Mouse (Mus musculus) CD4-positive helper T cell, adult 2 months (primary cell): ENCODE measurements around the gene Sh3rf3.
"Not testable (repeated sequence)": the region's sequence is repeated elsewhere in the genome, so short reads cannot be mapped to it uniquely, and the experiment has no call there.

Experiments used
- DNase-seq: peaks from one replicate; pipeline ENCODE4 v3.0.0-alpha.2; 2012; ENCODE audit warnings: low read depth, missing footprints, low spot score

Gene Sh3rf3

GRCm38 (mm10) chr10:58981674-58982329 lies 168.6 kb downstream of the Sh3rf3 start:
- no peak for DNase-seq

GRCm38 (mm10) chr10:58982546-58983154 lies 169.5 kb downstream of the Sh3rf3 start:
- DNase-seq = no peak

- no peak for DNase-seq
Measured at GRCm38 (mm10) chr10:58991611-58992010, 178.5 kb downstream of the Sh3rf3 start.

- DNase-seq = no peak
Measured at GRCm38 (mm10) chr10:58994726-58995125, 181.6 kb downstream of the Sh3rf3 start.

GRCm38 (mm10) chr10:58995132-58995531 lies 182.0 kb downstream of the Sh3rf3 start:
- no peak for DNase-seq

GRCm38 (mm10) chr10:59002361-59002760 lies 189.2 kb downstream of the Sh3rf3 start:
- no peak for DNase-seq

GRCm38 (mm10) chr10:59011415-59011814 lies 198.3 kb downstream of the Sh3rf3 start:
- DNase-seq = no peak

- DNase-seq = no peak
Measured at GRCm38 (mm10) chr10:59013618-59014017, 200.5 kb downstream of the Sh3rf3 start.

- DNase-seq = no peak
Measured at GRCm38 (mm10) chr10:59019302-59019973, 206.3 kb downstream of the Sh3rf3 start.

- no peak for DNase-seq
Measured at GRCm38 (mm10) chr10:59050434-59050833, 237.3 kb downstream of the Sh3rf3 start.

GRCm38 (mm10) chr10:59056294-59056693 lies 243.1 kb downstream of the Sh3rf3 start:
- DNase-seq = no peak

GRCm38 (mm10) chr10:59066804-59067203 lies 253.6 kb downstream of the Sh3rf3 start:
- no peak for DNase-seq

- no peak for DNase-seq
Measured at GRCm38 (mm10) chr10:59072827-59073226, 259.7 kb downstream of the Sh3rf3 start.

GRCm38 (mm10) chr10:59076681-59077080 lies 263.5 kb downstream of the Sh3rf3 start:
- DNase-seq = no peak

- no peak for DNase-seq
Measured at GRCm38 (mm10) chr10:59077909-59078308, 264.8 kb downstream of the Sh3rf3 start.

- DNase-seq = no peak
Measured at GRCm38 (mm10) chr10:59085604-59086003, 272.4 kb downstream of the Sh3rf3 start.

- no peak for DNase-seq
Measured at GRCm38 (mm10) chr10:59086578-59086977, 273.4 kb downstream of the Sh3rf3 start.

- no peak for DNase-seq
Measured at GRCm38 (mm10) chr10:59089861-59090621, 276.9 kb downstream of the Sh3rf3 start.

GRCm38 (mm10) chr10:59090622-59090971 lies 277.4 kb downstream of the Sh3rf3 start:
- no peak for DNase-seq

GRCm38 (mm10) chr10:59091556-59091955 lies 278.4 kb downstream of the Sh3rf3 start:
- DNase-seq = no peak

- no peak for DNase-seq
Measured at GRCm38 (mm10) chr10:59091988-59092387, 278.8 kb downstream of the Sh3rf3 start.

GRCm38 (mm10) chr10:59103076-59103475 lies 289.9 kb downstream of the Sh3rf3 start:
- not testable (repeated sequence) for DNase-seq
